Mouse (Mus musculus) spleen, adult 18-20 months (tissue): ENCODE data around the gene Cmss1.

Experiments used
- DNase-seq, 2 experiments: peaks; one replicate each; pipeline ENCODE4 v3.0.0; 2022; ENCODE audit warnings: mixed read lengths in 2 of 2

Gene Cmss1

DNA sequence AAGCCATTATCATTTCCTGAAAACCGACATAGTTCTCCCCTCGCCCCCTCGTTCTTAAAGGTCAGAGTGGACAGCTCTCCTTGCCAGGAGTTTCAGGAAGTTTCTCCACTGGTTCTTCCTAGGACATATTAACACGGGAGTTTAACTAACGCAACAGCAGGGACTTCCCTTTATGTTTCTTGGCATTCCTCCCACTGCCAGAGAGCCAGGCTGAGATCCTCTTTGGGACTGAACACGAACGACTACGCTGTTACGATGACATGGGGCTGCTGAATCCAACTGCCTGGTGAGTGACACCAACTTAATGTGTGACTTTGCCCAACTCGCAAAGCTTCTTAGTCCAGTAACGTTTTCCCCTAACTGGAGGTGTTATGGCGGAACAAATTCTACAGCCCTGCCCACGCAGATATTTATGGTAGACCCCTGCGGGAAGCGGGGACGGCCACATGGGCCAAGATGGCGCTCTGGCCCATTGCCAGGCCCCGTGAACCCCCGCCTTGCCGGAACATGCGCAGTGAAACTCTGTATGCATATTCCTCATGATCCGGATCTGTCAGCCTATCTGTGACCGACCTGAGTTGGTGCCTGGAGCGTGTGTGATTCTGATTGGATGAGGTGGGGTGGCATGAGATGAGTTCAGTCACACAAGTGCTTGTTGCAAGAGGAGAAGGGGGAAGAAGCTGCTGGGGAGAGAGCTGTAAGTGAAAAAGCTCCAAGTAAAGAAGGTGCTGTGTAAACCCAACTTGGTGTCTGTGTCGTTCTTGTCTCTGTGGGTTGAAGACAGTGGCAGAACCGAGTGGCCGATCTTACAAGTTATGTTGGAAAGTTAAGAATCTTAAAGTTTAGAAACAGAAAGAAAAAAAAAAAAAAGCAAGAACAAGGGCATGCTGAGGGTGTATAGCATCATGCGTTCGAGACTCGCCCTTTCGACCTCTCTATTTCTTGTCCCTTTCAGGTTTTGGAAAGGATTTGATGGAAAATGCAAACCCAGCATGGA lies 326.1 kb downstream of the Cmss1 start:
- DNase-seq, result no peak

DNA sequence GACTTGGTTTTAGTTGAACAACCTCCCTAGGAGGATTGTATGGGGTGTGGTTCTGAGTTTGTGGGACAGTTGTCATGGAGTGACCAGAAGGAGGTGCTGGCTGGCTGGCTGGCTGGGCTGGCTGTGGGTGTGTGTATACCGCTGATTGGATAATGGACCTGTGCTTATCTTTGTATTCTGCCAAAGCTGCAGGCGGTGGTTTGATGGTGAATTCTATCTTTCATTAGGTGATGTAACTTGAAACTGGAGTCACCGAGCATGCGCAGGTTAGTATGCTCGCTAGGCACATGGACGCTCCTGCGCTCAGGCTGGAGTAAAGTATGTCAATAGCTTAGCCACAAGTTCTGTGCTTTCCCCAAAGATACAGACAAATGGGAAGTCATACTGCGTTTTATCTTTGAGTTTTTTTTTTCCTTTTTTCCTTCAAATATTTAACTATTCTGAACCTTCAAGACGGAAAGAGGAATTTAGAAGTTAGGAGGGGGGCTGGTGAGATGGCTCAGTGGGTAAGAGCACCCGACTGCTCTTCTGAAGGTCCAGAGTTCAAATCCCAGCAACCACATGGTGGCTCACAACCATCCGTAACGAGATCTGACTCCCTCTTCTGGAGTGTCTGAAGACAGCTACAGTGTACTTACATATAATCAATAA lies 327.6 kb downstream of the Cmss1 start:
- DNase-seq, result no peak

DNA sequence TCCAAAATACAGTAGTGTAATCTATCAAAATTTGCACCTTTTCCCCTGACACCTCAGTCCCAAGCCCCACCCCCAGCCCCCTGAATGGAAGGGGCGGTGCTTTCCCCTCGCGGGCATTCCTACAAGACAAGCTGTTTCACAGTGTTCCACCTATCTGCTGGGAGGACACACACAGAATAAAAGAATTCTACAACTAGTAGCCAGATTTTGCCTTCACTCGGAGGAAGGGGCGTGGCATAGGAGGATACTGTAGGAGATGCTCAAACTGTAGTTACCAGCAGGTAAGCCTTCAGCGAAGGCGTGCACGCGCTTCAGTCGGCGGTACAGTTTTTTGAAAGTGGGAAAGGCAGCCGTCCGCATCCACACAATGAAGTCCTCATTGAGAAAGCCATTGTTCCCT lies 336.9 kb downstream of the Cmss1 start:
- no peak for DNase-seq

DNA sequence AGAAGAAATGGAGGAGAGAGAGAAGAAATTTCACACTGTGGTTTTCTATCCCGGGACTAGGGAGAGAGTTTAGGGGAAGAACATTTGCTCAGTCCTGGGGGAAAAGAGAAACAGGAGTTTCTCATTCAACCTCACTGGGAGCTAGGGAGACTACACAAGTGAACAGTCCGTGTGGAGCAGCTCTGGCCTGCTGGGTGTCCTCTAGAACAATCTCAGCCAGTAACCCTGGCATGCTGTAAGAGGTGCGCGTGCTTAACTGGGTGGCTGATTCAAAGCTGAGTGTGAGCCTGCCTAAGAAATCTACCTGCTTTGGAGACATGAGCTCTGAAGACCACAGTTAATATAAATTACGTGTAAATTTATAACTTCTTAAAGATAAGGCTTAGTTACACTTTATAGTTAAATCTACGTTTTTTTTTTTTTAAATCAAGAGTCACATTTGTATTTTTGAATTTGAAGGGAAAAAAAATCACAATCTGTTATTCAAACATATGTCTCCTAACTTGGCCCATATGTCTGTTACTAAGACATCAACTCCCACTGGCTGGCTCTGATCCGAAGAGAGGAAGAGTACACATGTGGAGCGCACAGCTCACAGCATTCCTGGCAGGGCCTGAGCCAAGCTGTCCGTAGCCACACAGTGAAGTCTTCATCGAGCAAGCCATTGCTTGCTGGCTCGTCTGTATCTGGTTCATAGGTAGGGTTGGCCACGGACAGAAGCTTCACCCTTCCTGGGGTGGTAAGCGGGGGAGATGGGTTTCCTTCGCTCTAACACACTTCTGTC lies 338.4 kb downstream of the Cmss1 start:
- DNase-seq, result no peak

GRCm38 (mm10) chr16:57267068-57267467 lies 339.6 kb downstream of the Cmss1 start:
- DNase-seq, result no peak

- DNase-seq, result no peak
Measured at GRCm38 (mm10) chr16:57260152-57260551, 346.5 kb downstream of the Cmss1 start.

GRCm38 (mm10) chr16:57259356-57260083 lies 347.1 kb downstream of the Cmss1 start:
- DNase-seq, result peak in 1 of 2 experiments; percentile 16
